Comparison of ENCODE assay signal across 10 mouse cellular contexts in genomic region chr8:121474898-121475284, GRCm38 (mm10).
DNase-seq lines count a peak whose midpoint lies in the region; ATAC-seq lines count a peak whose summit lies in the region.
"Had no signal": no experiment of that assay in that cellular context is flagged by ENCODE, and none has a peak within 500 bp of the region (broad histone marks: within the 10 kb centered on the region; RNA-seq: fewer than 3 reads in every experiment).

No protein-coding gene starts in this region.

- H3K9me3 ChIP-seq in heart, embryonic 14.5 days (ENCODE audit: control insufficient read depth, low read length) = no peaks in the 10 kb centered on the region
- no peaks in the 10 kb centered on the region for H3K9me3 ChIP-seq in neural tube, embryonic 11.5 days (ENCODE audit: control insufficient read depth, low read length)
- no peaks in the 10 kb centered on the region for H3K9me3 ChIP-seq in limb, embryonic 11.5 days (ENCODE audit: control insufficient read depth, low read length)
- H3K9me3 ChIP-seq: midbrain, embryonic 12.5 days had no signal

- ATAC-seq in heart, embryonic 14.5 days (ENCODE audit: insufficient number of reproducible peaks, insufficient read depth, low FRiP score, low read depth) = no peak
- no peak for ATAC-seq in neural tube, embryonic 11.5 days (ENCODE audit: insufficient read depth, low FRiP score, low TSS enrichment)
- no peak for ATAC-seq in limb, embryonic 11.5 days (ENCODE audit: insufficient number of reproducible peaks, low FRiP score, low TSS enrichment, low read depth)

- 2% methylated on average over 17 of the region's 18 CpGs for WGBS in heart, embryonic 14.5 days
- 1% methylated on average over 17 of the region's 18 CpGs for WGBS in neural tube, embryonic 11.5 days
- WGBS in limb, embryonic 11.5 days = 0% methylated on average over 17 of the region's 18 CpGs

- H3K4me1 ChIP-seq in heart, embryonic 14.5 days (ENCODE audit: control insufficient read depth in 2 of 2, insufficient read depth in 2 of 2, low read length in 2 of 2) = peaks cover 5 to 8% of the 10 kb centered on the region in 2 experiments; a peak in 3 of 4 replicates
- 0 out of 2 replicates have a peak, but pooled peaks cover 3% of the 10 kb centered on the region for H3K4me1 ChIP-seq in neural tube, embryonic 11.5 days (ENCODE audit: control insufficient read depth, insufficient read depth, low read length)
- H3K4me1 ChIP-seq in limb, embryonic 11.5 days (ENCODE audit: control insufficient read depth, insufficient read depth, low read length) = peaks cover 21% of the 10 kb centered on the region

- peak overlapping the region; percentile 60 for H3K4me2 ChIP-seq in heart, embryonic 14.5 days (ENCODE audit: low read length)
- peak overlapping the region; percentile 19; the same call in 1 of the 2 replicates for H3K4me2 ChIP-seq in neural tube, embryonic 11.5 days (ENCODE audit: low read depth)
- peak overlapping the region; percentile 18 for H3K4me2 ChIP-seq in limb, embryonic 11.5 days (ENCODE audit: low read depth, severe bottlenecking)
- H3K4me2 ChIP-seq: midbrain, embryonic 12.5 days had no signal

- H3K27me3 ChIP-seq in heart, embryonic 14.5 days (ENCODE audit: control insufficient read depth, insufficient read depth, low read length) = no peaks in the 10 kb centered on the region
- H3K27me3 ChIP-seq in neural tube, embryonic 11.5 days (ENCODE audit: control insufficient read depth, insufficient read depth, low read length) = no peaks in the 10 kb centered on the region
- H3K27me3 ChIP-seq in limb, embryonic 11.5 days (ENCODE audit: control insufficient read depth, insufficient read depth, low read length) = no peaks in the 10 kb centered on the region

- no peak overlapping the region for H3K27ac ChIP-seq in heart, embryonic 14.5 days (replicated peaks in 1 of 2; ENCODE audit: control insufficient read depth in 1 of 2, insufficient read depth in 1 of 2, low read depth in 2 of 2, low read length in 2 of 2)
- H3K27ac ChIP-seq in neural tube, embryonic 11.5 days (ENCODE audit: low read depth, low read length) = no peak overlapping the region
- no peak overlapping the region for H3K27ac ChIP-seq in limb, embryonic 11.5 days (replicated peaks; ENCODE audit: low read depth, low read length)
- H3K27ac ChIP-seq: midbrain, embryonic 12.5 days had no signal

- DNase-seq in heart, adult 8-10 months (ENCODE audit: low spot score) = no peak
- no peak for DNase-seq in neural tube, embryonic 11.5 days (ENCODE audit: low spot score)
- DNase-seq in neural tube, embryonic 10.5 days (ENCODE audit: extremely low spot score, low spot score) = no peak
- DNase-seq in limb, embryonic 11.5 days (ENCODE audit: low spot score) = no peak
- DNase-seq in embryo, embryonic 9.5 days (ENCODE audit: extremely low spot score) = no peak
- DNase-seq in layer of hippocampus, adult 11-12 months (ENCODE audit: low spot score) = no peak
- DNase-seq in cerebellum, adult 8-10 months = no peak
- DNase-seq: kidney, adult 18-20 months had no signal

- H3K9ac ChIP-seq in heart, embryonic 14.5 days (ENCODE audit: low read length) = peak overlapping the region; percentile 2; the same call in 1 of the 2 replicates
- no peak overlapping the region for H3K9ac ChIP-seq in neural tube, embryonic 11.5 days (ENCODE audit: low read length)
- H3K9ac ChIP-seq in limb, embryonic 11.5 days (ENCODE audit: low read length) = no peak overlapping the region
- H3K9ac ChIP-seq: midbrain, embryonic 12.5 days had no signal

- no peaks in the 10 kb centered on the region for H3K36me3 ChIP-seq in heart, embryonic 14.5 days (ENCODE audit: control insufficient read depth, insufficient read depth, low read length)
- no peaks in the 10 kb centered on the region for H3K36me3 ChIP-seq in neural tube, embryonic 11.5 days (ENCODE audit: control insufficient read depth, insufficient read depth, low read length)
- no peaks in the 10 kb centered on the region for H3K36me3 ChIP-seq in limb, embryonic 11.5 days (ENCODE audit: control insufficient read depth, insufficient read depth, low read length)
- H3K36me3 ChIP-seq: midbrain, embryonic 12.5 days had no signal

- H3K4me3 ChIP-seq in heart, embryonic 14.5 days (ENCODE audit: control insufficient read depth in 1 of 2, insufficient read depth in 1 of 2, low read depth in 1 of 2, low read length in 2 of 2) = peak overlapping the region in 1 of 2 experiments; percentile 13; a peak in 2 of 4 replicates
- H3K4me3 ChIP-seq in neural tube, embryonic 11.5 days (ENCODE audit: low read depth, low read length) = no peak overlapping the region
- H3K4me3 ChIP-seq in limb, embryonic 11.5 days (ENCODE audit: low read depth, low read length) = peak overlapping the region; percentile 14; the same call in 1 of the 2 replicates
- H3K4me3 ChIP-seq: midbrain, embryonic 12.5 days had no signal
